Mouse (Mus musculus): ENCODE results near the gene Zmynd8.

- TF ChIP-seq CTCF (IDR thresholded peaks at IDR 0.05; ENCODE audit: control insufficient read depth, insufficient read depth, insufficient replicate concordance, low read depth, low read length) = no peak
- no peak for TF ChIP-seq POLR2A (IDR thresholded peaks at IDR 0.05; ENCODE audit: control insufficient read depth, low read depth, low read length)
These were observed 106.2 kb downstream of the Zmynd8 start for GRCm38 (mm10) chr2:165792431-165793282.
